Mouse (Mus musculus) stomach, postnatal 0 days (tissue): Measurements from ENCODE around the gene Mrps11. TPM values are rescaled to one million over a fixed set of nuclear protein-coding genes. Genes with fewer than 3 reads are reported as not detected.

Source experiments
- ATAC-seq: fragments of 200-750 bp; cut with Nextera tagmentation; 2 replicates; pipeline ENCODE4 v1.8.0; 2017; ENCODE audit not compliant: low FRiP score, low TSS enrichment
- DNase-seq: peaks from one replicate; pipeline ENCODE4 v3.0.0-alpha.2; 2016; ENCODE audit warnings: low spot score
- H3K27ac ChIP-seq: fragments of 300-500 bp; sonication (generic); replicated peaks from 2 replicates; pipeline ENCODE4 v1.5.1; 2014; ENCODE audit warnings: mild to moderate bottlenecking, control low read depth
- H3K27me3 ChIP-seq: fragments of 300-500 bp; sonication (generic); 2 replicates; pipeline ENCODE4 v1.6.1; 2014; ENCODE audit warnings: low read length; ENCODE audit not compliant: control insufficient read depth, insufficient read depth
- H3K36me3 ChIP-seq: fragments of 300-500 bp; sonication (generic); 2 replicates; pipeline ENCODE4 v1.6.1; 2014; ENCODE audit warnings: low read length, mixed read lengths; ENCODE audit not compliant: control insufficient read depth, insufficient read depth
- H3K4me1 ChIP-seq: fragments of 300-500 bp; sonication (generic); replicated peaks from 2 replicates; pipeline ENCODE4 v1.6.1; 2014; ENCODE audit warnings: antibody characterized with exemption; ENCODE audit not compliant: control insufficient read depth, insufficient read depth
- H3K4me2 ChIP-seq: fragments of 300-500 bp; sonication (generic); replicated peaks from 2 replicates; pipeline ENCODE4 v1.6.1; 2014; ENCODE audit warnings: low read depth, mild to moderate bottlenecking, control low read depth, moderate library complexity
- H3K4me3 ChIP-seq: fragments of 300-500 bp; sonication (generic); 2 replicates; pipeline ENCODE4 v1.5.1; 2014; ENCODE audit warnings: low read depth, low read length, control low read depth
- H3K9ac ChIP-seq: fragments of 300-500 bp; sonication (generic); 2 replicates; pipeline ENCODE4 v1.6.1; 2014; ENCODE audit warnings: mild to moderate bottlenecking, low read length, control low read depth, mixed read lengths
- H3K9me3 ChIP-seq: fragments of 300-500 bp; sonication (generic); 2 replicates; pipeline ENCODE4 v1.6.1; 2016; ENCODE audit warnings: low read length; ENCODE audit not compliant: control insufficient read depth
- CTCF ChIP-seq: IDR thresholded peaks from 2 replicates; pipeline ENCODE4 v1.5.1; 2016; ENCODE audit warnings: antibody characterized with exemption, low read depth, mild to moderate bottlenecking, moderate library complexity
- EP300 ChIP-seq: optimal IDR thresholded peaks from 2 replicates; pipeline ENCODE3; 2016; ENCODE audit warnings: antibody characterized with exemption
- WGBS: fragments of 180-500 bp; shearing (Covaris S2); extraction: QIAGEN DNeasy Blood & Tissue Kit; methylation state at CpG from one replicate; pipeline ENCODE4 v1.1.7; 2014; 5-methylcytosine and 5-hydroxymethylcytosine counted together
- polyA plus RNA-seq: library from polyadenylated mRNA; unstranded; fragments of >200 nt; fragmentation: Nextera tagmentation; extraction: Ambion mirVana; gene quantifications from 2 replicates; pipeline ENCODE4 v1.2.1, GENCODE M21; 2015

Mrps11 gene
- polyA plus RNA-seq, 1 experiment from 2014 or later, result 40.0 TPM

DNA sequence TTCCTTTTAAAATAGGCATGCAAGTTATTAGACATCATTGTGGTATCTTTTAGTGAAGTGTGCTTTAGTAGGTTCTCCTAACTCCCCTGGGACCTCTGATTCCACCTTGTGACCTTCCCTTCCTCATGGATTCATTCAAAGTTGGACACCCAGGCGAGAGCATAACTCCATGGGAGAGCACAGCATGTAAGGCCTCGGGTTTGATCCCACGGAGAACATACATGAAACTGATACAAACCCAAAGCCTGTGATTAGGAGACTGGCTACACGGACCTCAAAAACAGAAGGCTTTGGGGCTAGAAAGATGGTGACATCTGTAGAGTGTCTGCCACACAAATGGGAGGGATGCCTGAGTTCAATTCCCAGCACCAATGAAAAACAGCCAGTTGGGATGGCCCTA is 30.0 kb upstream of the Mrps11 start:
- Histone ChIP-seq H3K9me3 (no peaks in the 10 kb centered on the region), H3K27me3 (no peaks in the 10 kb centered on the region), H3K27ac (no peak overlapping the region), H3K4me2 (no peak overlapping the region), H3K4me3 (no peak overlapping the region), H3K36me3 (no peaks in the 10 kb centered on the region), H3K9ac (no peak overlapping the region), H3K4me1 (no peaks in the 10 kb centered on the region)
- no peak for DNase-seq
- 92% methylated on average over 4 of the region's 4 CpGs for whole genome bisulfite sequencing
- ATAC-seq, result no peak
- TF ChIP-seq CTCF (no peak), EP300 (no peak)

DNA sequence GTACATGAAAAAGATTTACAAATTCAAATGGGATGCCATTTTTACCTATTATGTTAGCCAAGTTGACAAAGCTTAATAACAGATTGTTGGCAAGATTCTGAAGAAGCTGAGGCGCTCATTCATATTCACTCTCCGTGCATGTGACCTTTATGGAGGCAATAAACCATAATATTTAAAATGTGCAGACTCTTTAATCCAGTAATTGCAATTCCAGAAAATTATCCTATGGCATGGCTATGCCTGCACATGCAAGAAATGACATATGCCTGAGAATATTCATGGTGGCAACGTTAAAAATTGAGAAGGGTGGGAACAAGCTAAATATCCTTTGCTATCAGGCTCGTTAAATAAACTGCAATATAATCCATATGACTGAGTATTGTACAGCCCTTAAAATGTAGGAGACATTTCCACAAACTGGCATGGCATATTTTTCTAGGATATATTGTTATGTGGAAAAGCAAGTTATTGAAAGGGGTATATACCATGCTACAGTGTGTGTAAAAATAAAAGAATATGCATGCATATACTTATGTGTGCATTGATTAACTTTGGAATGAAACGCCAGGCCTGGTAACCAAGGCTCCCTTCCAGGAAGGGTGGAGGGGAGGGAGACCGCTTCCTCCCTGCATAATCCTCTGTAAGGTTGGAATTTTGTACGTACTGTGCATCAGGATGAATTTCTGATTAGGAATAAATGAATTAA is 29.0 kb upstream of the Mrps11 start:
- no peak overlapping the region for H3K4me2 ChIP-seq
- no peaks in the 10 kb centered on the region for H3K36me3 ChIP-seq
- no peak overlapping the region for H3K4me3 ChIP-seq
- no peak overlapping the region for H3K9ac ChIP-seq
- TF ChIP-seq EP300 (no peak), CTCF (no peak)
- DNase-seq (no peak), ATAC-seq (no peak)
- H3K27me3 ChIP-seq, result no peaks in the 10 kb centered on the region
- H3K27ac ChIP-seq, result no peak overlapping the region
- no peaks in the 10 kb centered on the region for H3K4me1 ChIP-seq
- no peaks in the 10 kb centered on the region for H3K9me3 ChIP-seq
- 67% methylated on average over 7 of the region's 7 CpGs for WGBS

DNA sequence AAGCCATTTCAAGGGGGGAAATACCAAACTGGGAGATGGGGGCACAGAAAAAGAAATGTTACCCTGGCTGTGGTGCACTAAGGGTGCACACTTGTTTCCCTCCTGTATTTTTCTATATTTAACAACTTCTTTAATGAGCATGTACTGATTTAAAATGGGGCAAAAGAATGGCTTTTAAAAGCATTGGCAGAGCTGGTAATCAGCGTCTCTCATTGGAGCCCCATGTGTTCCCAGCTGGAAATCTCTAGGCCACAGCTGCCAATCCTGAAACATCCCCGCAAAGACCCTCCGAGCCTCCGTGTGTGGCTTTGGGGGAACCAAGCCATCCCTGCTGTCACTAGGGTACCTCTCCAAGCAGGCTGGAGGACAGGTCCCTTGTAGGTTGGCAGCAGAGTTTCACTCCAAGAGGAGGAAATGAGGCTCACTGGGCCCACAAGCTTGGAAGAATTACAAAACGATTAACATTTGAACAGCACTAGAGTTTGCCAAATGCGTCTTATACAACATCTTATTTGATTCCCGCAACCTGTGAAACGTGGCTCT is 28.4 kb upstream of the Mrps11 start:
- Histone ChIP-seq H3K9ac (no peak overlapping the region), H3K4me2 (no peak overlapping the region), H3K27ac (no peak overlapping the region), H3K27me3 (no peaks in the 10 kb centered on the region), H3K36me3 (no peaks in the 10 kb centered on the region), H3K4me3 (no peak overlapping the region), H3K9me3 (no peaks in the 10 kb centered on the region), H3K4me1 (no peaks in the 10 kb centered on the region)
- ATAC-seq (no peak), DNase-seq (no peak)
- WGBS, result 67% methylated on average over 8 of the region's 8 CpGs
- TF ChIP-seq EP300, result no peak
- no peak for TF ChIP-seq CTCF

DNA sequence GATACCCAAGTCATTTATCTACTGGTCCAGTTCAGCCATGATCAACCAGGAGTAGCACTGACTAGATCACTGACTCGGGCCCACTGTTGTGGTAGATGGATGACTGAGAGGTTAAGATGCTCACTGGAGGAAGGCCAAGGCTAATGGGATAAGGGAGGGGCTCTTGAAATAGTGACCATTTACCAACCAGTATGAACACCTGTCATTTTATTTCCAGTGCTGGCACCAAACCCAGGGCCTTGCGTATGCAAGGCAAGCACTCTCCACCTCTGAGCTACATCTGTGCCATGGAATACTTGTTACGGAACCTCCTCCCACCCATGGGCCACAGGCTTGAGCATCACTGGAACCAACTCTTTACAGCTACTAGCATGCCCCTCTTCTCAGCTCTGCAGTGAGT is 19.1 kb upstream of the Mrps11 start:
- no peak overlapping the region for H3K4me2 ChIP-seq

DNA sequence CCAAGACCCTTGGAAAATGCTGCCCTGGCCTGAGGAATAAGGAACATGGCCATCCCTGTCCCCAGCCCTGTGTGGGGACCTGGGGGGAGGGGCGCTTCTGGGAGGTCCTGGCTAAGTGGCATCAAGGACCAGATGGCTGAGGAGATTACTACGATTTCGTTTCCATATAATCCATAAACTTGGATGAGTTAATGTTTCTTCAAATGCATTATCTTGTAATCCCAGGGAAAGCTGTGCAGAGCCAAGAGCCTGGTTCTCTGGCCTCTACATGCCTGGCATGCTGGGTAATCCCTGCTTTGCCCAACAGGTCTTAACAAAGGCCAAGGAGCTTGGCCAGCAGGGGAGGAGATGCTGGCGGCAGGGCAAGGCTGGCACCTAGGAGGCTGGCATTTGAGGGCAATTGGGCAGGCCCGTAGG is 17.7 kb upstream of the Mrps11 start:
- 55% methylated on average over 5 of the region's 5 CpGs for WGBS
- H3K36me3 ChIP-seq, result no peaks in the 10 kb centered on the region
- no peak overlapping the region for H3K4me2 ChIP-seq
- H3K9me3 ChIP-seq, result no peaks in the 10 kb centered on the region
- H3K4me1 ChIP-seq, result 0 out of 2 replicates have a peak, but pooled peaks cover 2% of the 10 kb centered on the region
- no peak overlapping the region for H3K4me3 ChIP-seq
- no peaks in the 10 kb centered on the region for H3K27me3 ChIP-seq
- DNase-seq (no peak), ATAC-seq (no peak)
- no peak overlapping the region for H3K9ac ChIP-seq
- H3K27ac ChIP-seq, result no peak overlapping the region
- TF ChIP-seq CTCF (no peak), EP300 (no peak)

More for the DNA sequence above, 19.1 kb upstream of the Mrps11 start:
- Histone ChIP-seq H3K27me3 (no peaks in the 10 kb centered on the region), H3K36me3 (no peaks in the 10 kb centered on the region), H3K4me1 (no peaks in the 10 kb centered on the region), H3K9me3 (no peaks in the 10 kb centered on the region), H3K4me3 (no peak overlapping the region), H3K27ac (no peak overlapping the region), H3K9ac (no peak overlapping the region)
- ATAC-seq, result no peak
- 90% methylated on average over 3 of the region's 3 CpGs for WGBS
- no peak for DNase-seq
- TF ChIP-seq CTCF, result no peak
- no peak for TF ChIP-seq EP300

DNA sequence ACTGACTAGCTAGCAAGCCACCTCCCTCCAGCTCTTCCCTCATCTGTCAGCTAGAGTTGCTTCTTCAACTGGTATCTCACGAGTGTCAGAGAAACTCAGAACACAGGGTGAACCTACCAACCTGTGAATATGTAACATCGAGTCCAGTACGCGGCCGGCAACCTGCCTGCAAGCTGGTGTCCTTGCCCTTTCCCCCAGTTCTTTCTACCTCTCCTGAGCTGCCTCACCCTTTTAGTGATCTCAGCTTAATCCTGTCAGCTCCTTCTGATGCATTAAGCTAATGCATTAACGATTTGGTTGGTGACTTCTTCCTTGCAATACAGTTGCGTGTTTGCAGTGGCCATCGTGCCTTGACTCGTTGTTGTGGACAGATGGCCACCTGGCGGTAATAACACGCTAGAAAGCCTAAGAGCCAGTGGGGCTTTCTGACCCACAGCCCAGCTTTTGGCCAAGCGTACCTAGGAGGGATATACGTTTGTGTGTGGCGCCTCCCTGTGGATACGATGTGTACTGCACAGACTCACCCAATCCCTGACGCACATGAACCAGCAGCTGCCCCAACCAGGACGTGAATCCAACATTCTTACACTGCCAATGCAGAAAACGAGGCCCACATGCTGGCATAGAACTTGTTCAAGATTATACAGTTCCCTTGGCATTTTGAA is 16.8 kb upstream of the Mrps11 start:
- ATAC-seq (peak; percentile 22; the same call in 1 of the 2 replicates), DNase-seq (peak; percentile 75)
- no peaks in the 10 kb centered on the region for H3K27me3 ChIP-seq
- no peak overlapping the region for H3K27ac ChIP-seq
- H3K4me1 ChIP-seq, result 0 out of 2 replicates have a peak, but pooled peaks cover 2% of the 10 kb centered on the region
- H3K4me3 ChIP-seq, result no peak overlapping the region
- H3K4me2 ChIP-seq, result no peak overlapping the region
- no peaks in the 10 kb centered on the region for H3K9me3 ChIP-seq
- H3K9ac ChIP-seq, result no peak overlapping the region
- WGBS, result 23% methylated on average over 18 of the region's 18 CpGs
- TF ChIP-seq CTCF (peak; percentile 91), EP300 (no peak)
- H3K36me3 ChIP-seq, result no peaks in the 10 kb centered on the region
